Mouse (Mus musculus): ENCODE results near the gene Fis1. TPM values are rescaled to one million over a fixed set of nuclear protein-coding genes. Genes with fewer than 3 reads are reported as not detected.
"Not testable (repeated sequence)": the region's sequence is repeated elsewhere in the genome, so short reads cannot be mapped to it uniquely, and the experiment has no call there.

Fis1 gene
- polyA plus RNA-seq, 1 experiment from 2014 or later = 285 TPM

- DNase-seq (ENCODE audit: low spot score) = no peak
- 84% methylated on average over 6 of the region's 6 CpGs for WGBS
- H3K4me2 ChIP-seq (ENCODE audit: low read depth) = no peak overlapping the region
- H3K4me3 ChIP-seq (ENCODE audit: low read depth, low read length) = no peak overlapping the region
- H3K36me3 ChIP-seq (ENCODE audit: control insufficient read depth, insufficient read depth, low read length) = no peaks in the 10 kb centered on the region
- no peaks in the 10 kb centered on the region for H3K4me1 ChIP-seq (ENCODE audit: control insufficient read depth, insufficient read depth, low read length)
- no peaks in the 10 kb centered on the region for H3K9me3 ChIP-seq (ENCODE audit: control insufficient read depth, low read length)
- H3K27ac ChIP-seq (ENCODE audit: low read depth, low read length) = no peak overlapping the region
- no peak overlapping the region for H3K9ac ChIP-seq (ENCODE audit: low read length)
- ATAC-seq (ENCODE audit: insufficient read depth, low FRiP score, low TSS enrichment) = no peak
- no peaks in the 10 kb centered on the region for H3K27me3 ChIP-seq (ENCODE audit: control insufficient read depth, insufficient read depth, low read length)
Observed at GRCm38 (mm10) chr5:136936750-136937149, 16.3 kb upstream of the Fis1 start.

- Histone ChIP-seq H3K27me3 (ENCODE audit: control insufficient read depth, insufficient read depth, low read length) (no peaks in the 10 kb centered on the region), H3K4me1 (ENCODE audit: control insufficient read depth, insufficient read depth, low read length) (no peaks in the 10 kb centered on the region), H3K27ac (ENCODE audit: low read depth, low read length) (no peak overlapping the region), H3K36me3 (ENCODE audit: control insufficient read depth, insufficient read depth, low read length) (no peaks in the 10 kb centered on the region), H3K4me3 (ENCODE audit: low read depth, low read length) (no peak overlapping the region), H3K9me3 (ENCODE audit: control insufficient read depth, low read length) (no peaks in the 10 kb centered on the region), H3K4me2 (ENCODE audit: low read depth) (no peak overlapping the region), H3K9ac (ENCODE audit: low read length) (no peak overlapping the region)
- WGBS = 88% methylated on average over 5 of the region's 5 CpGs
- no peak for DNase-seq (ENCODE audit: low spot score)
- no peak for ATAC-seq (ENCODE audit: insufficient read depth, low FRiP score, low TSS enrichment)
Observed at GRCm38 (mm10) chr5:136937621-136938020, 15.5 kb upstream of the Fis1 start.

- Histone ChIP-seq H3K27me3 (ENCODE audit: control insufficient read depth, insufficient read depth, low read length) (no peaks in the 10 kb centered on the region), H3K36me3 (ENCODE audit: control insufficient read depth, insufficient read depth, low read length) (no peaks in the 10 kb centered on the region), H3K9ac (ENCODE audit: low read length) (no peak overlapping the region), H3K4me2 (ENCODE audit: low read depth) (no peak overlapping the region), H3K4me3 (ENCODE audit: low read depth, low read length) (no peak overlapping the region), H3K9me3 (ENCODE audit: control insufficient read depth, low read length) (no peaks in the 10 kb centered on the region), H3K27ac (ENCODE audit: low read depth, low read length) (no peak overlapping the region), H3K4me1 (ENCODE audit: control insufficient read depth, insufficient read depth, low read length) (no peaks in the 10 kb centered on the region)
- no peak for ATAC-seq (ENCODE audit: insufficient read depth, low FRiP score, low TSS enrichment)
- no peak for DNase-seq (ENCODE audit: low spot score)
- WGBS = 63% methylated on average over 7 of the region's 7 CpGs
Observed at GRCm38 (mm10) chr5:136939284-136939683, 13.8 kb upstream of the Fis1 start.

- not testable (repeated sequence) for H3K36me3 ChIP-seq (ENCODE audit: control insufficient read depth, insufficient read depth, low read length); ATAC-seq (ENCODE audit: insufficient read depth, low FRiP score, low TSS enrichment)
- WGBS = 85% methylated on average over 6 of the region's 6 CpGs
Observed at GRCm38 (mm10) chr5:136940029-136940428, 13.0 kb upstream of the Fis1 start.

GRCm38 (mm10) chr5:136940845-136941560 lies 12.1 kb upstream of the Fis1 start:
- H3K36me3 ChIP-seq (ENCODE audit: control insufficient read depth, insufficient read depth, low read length) = no peaks in the 10 kb centered on the region
- no peak overlapping the region for H3K4me2 ChIP-seq (ENCODE audit: low read depth)
- DNase-seq (ENCODE audit: low spot score) (no peak), ATAC-seq (ENCODE audit: insufficient read depth, low FRiP score, low TSS enrichment) (no peak)
- H3K27me3 ChIP-seq (ENCODE audit: control insufficient read depth, insufficient read depth, low read length) = no peaks in the 10 kb centered on the region
- no peak overlapping the region for H3K9ac ChIP-seq (ENCODE audit: low read length)
- no peaks in the 10 kb centered on the region for H3K9me3 ChIP-seq (ENCODE audit: control insufficient read depth, low read length)
- no peak overlapping the region for H3K27ac ChIP-seq (ENCODE audit: low read depth, low read length)
- no peaks in the 10 kb centered on the region for H3K4me1 ChIP-seq (ENCODE audit: control insufficient read depth, insufficient read depth, low read length)
- no peak overlapping the region for H3K4me3 ChIP-seq (ENCODE audit: low read depth, low read length)
- 88% methylated on average over 12 of the region's 12 CpGs for WGBS

More at GRCm38 (mm10) chr5:136940029-136940428, 13.0 kb upstream of the Fis1 start:
- H3K9me3 ChIP-seq (ENCODE audit: control insufficient read depth, low read length); H3K9ac ChIP-seq (ENCODE audit: low read length); H3K27ac ChIP-seq (ENCODE audit: low read depth, low read length); H3K4me3 ChIP-seq (ENCODE audit: low read depth, low read length); H3K4me2 ChIP-seq (ENCODE audit: low read depth); DNase-seq (ENCODE audit: low spot score); H3K27me3 ChIP-seq (ENCODE audit: control insufficient read depth, insufficient read depth, low read length); H3K4me1 ChIP-seq (ENCODE audit: control insufficient read depth, insufficient read depth, low read length): not testable (repeated sequence)

GRCm38 (mm10) chr5:136942781-136943180 lies 10.3 kb upstream of the Fis1 start:
- no peaks in the 10 kb centered on the region for H3K27me3 ChIP-seq (ENCODE audit: control insufficient read depth, insufficient read depth, low read length)
- no peaks in the 10 kb centered on the region for H3K36me3 ChIP-seq (ENCODE audit: control insufficient read depth, insufficient read depth, low read length)
- H3K4me2 ChIP-seq (ENCODE audit: low read depth) = no peak overlapping the region
- no peak for ATAC-seq (ENCODE audit: insufficient read depth, low FRiP score, low TSS enrichment)
- WGBS = 82% methylated on average over 3 of the region's 3 CpGs
- no peak overlapping the region for H3K4me3 ChIP-seq (ENCODE audit: low read depth, low read length)
- no peaks in the 10 kb centered on the region for H3K9me3 ChIP-seq (ENCODE audit: control insufficient read depth, low read length)
- DNase-seq (ENCODE audit: low spot score) = no peak
- no peaks in the 10 kb centered on the region for H3K4me1 ChIP-seq (ENCODE audit: control insufficient read depth, insufficient read depth, low read length)
- H3K27ac ChIP-seq (ENCODE audit: low read depth, low read length) = no peak overlapping the region
- no peak overlapping the region for H3K9ac ChIP-seq (ENCODE audit: low read length)

- Histone ChIP-seq H3K4me2 (ENCODE audit: low read depth) (no peak overlapping the region), H3K9me3 (ENCODE audit: control insufficient read depth, low read length) (no peaks in the 10 kb centered on the region), H3K36me3 (ENCODE audit: control insufficient read depth, insufficient read depth, low read length) (no peaks in the 10 kb centered on the region), H3K4me3 (ENCODE audit: low read depth, low read length) (no peak overlapping the region), H3K9ac (ENCODE audit: low read length) (no peak overlapping the region), H3K4me1 (ENCODE audit: control insufficient read depth, insufficient read depth, low read length) (no peaks in the 10 kb centered on the region), H3K27ac (ENCODE audit: low read depth, low read length) (no peak overlapping the region), H3K27me3 (ENCODE audit: control insufficient read depth, insufficient read depth, low read length) (no peaks in the 10 kb centered on the region)
- DNase-seq (ENCODE audit: low spot score) = no peak
- no peak for ATAC-seq (ENCODE audit: insufficient read depth, low FRiP score, low TSS enrichment)
- 79% methylated on average over 2 of the region's 2 CpGs for whole genome bisulfite sequencing
Observed at GRCm38 (mm10) chr5:136943382-136943781, 9.7 kb upstream of the Fis1 start.

GRCm38 (mm10) chr5:136945084-136945483 lies 8.0 kb upstream of the Fis1 start:
- Histone ChIP-seq H3K27me3 (ENCODE audit: control insufficient read depth, insufficient read depth, low read length) (no peaks in the 10 kb centered on the region), H3K9me3 (ENCODE audit: control insufficient read depth, low read length) (no peaks in the 10 kb centered on the region), H3K9ac (ENCODE audit: low read length) (no peak overlapping the region), H3K4me1 (ENCODE audit: control insufficient read depth, insufficient read depth, low read length) (no peaks in the 10 kb centered on the region), H3K4me2 (ENCODE audit: low read depth) (no peak overlapping the region), H3K27ac (ENCODE audit: low read depth, low read length) (no peak overlapping the region), H3K36me3 (ENCODE audit: control insufficient read depth, insufficient read depth, low read length) (no peaks in the 10 kb centered on the region), H3K4me3 (ENCODE audit: low read depth, low read length) (no peak overlapping the region)
- DNase-seq (ENCODE audit: low spot score) (no peak), ATAC-seq (ENCODE audit: insufficient read depth, low FRiP score, low TSS enrichment) (no peak)
- WGBS = 86% methylated on average over 12 of the region's 12 CpGs

GRCm38 (mm10) chr5:136947874-136948273 lies 5.2 kb upstream of the Fis1 start:
- Histone ChIP-seq H3K36me3 (ENCODE audit: control insufficient read depth, insufficient read depth, low read length) (no peaks in the 10 kb centered on the region), H3K4me3 (ENCODE audit: low read depth, low read length) (no peak overlapping the region), H3K27me3 (ENCODE audit: control insufficient read depth, insufficient read depth, low read length) (no peaks in the 10 kb centered on the region), H3K4me2 (ENCODE audit: low read depth) (no peak overlapping the region), H3K9ac (ENCODE audit: low read length) (no peak overlapping the region), H3K27ac (ENCODE audit: low read depth, low read length) (no peak overlapping the region), H3K9me3 (ENCODE audit: control insufficient read depth, low read length) (no peaks in the 10 kb centered on the region), H3K4me1 (ENCODE audit: control insufficient read depth, insufficient read depth, low read length) (no peaks in the 10 kb centered on the region)
- no peak for DNase-seq (ENCODE audit: low spot score)
- ATAC-seq (ENCODE audit: insufficient read depth, low FRiP score, low TSS enrichment) = no peak
